Mouse (Mus musculus): Measurements from ENCODE around the gene Zfp445. TPM values are rescaled to one million over a fixed set of nuclear protein-coding genes. Genes with fewer than 3 reads are reported as not detected.

Gene Zfp445
- total and polyA plus RNA-seq, 2 experiments from 2014 or later, result 69.4 to 155 TPM

GRCm38 (mm10) chr9:122837216-122837615 lies 28.6 kb downstream of the Zfp445 start:
- Histone ChIP-seq H3K9me3 (ENCODE audit: low read length) (no peaks in the 10 kb centered on the region), H3K4me2 (ENCODE audit: low read depth) (no peak overlapping the region), H3K36me3 (ENCODE audit: insufficient read depth) (0 out of 2 replicates have a peak, but pooled peaks cover 6% of the 10 kb centered on the region), H3K27ac (ENCODE audit: low read depth, low read length) (no peak overlapping the region), H3K4me3 (ENCODE audit: low read depth, low read length) (no peak overlapping the region), H3K9ac (no peak overlapping the region), H3K4me1 (ENCODE audit: insufficient read depth) (no peaks in the 10 kb centered on the region), H3K27me3 (ENCODE audit: insufficient read depth, low read length) (no peaks in the 10 kb centered on the region)
- ATAC-seq (no peak), DNase-seq (no peak)
- no peak for TF ChIP-seq CTCF (IDR thresholded peaks at IDR 0.05; ENCODE audit: low read depth)
- 76% methylated on average over 4 of the region's 4 CpGs for WGBS

GRCm38 (mm10) chr9:122836790-122837189 lies 29.0 kb downstream of the Zfp445 start:
- ATAC-seq (peak; percentile 90), DNase-seq (peak; percentile 80)
- Histone ChIP-seq H3K4me2 (ENCODE audit: low read depth) (no peak overlapping the region), H3K9me3 (ENCODE audit: low read length) (no peaks in the 10 kb centered on the region), H3K4me3 (ENCODE audit: low read depth, low read length) (no peak overlapping the region), H3K27ac (ENCODE audit: low read depth, low read length) (no peak overlapping the region), H3K27me3 (ENCODE audit: insufficient read depth, low read length) (no peaks in the 10 kb centered on the region), H3K36me3 (ENCODE audit: insufficient read depth) (0 out of 2 replicates have a peak, but pooled peaks cover 6% of the 10 kb centered on the region), H3K4me1 (ENCODE audit: insufficient read depth) (no peaks in the 10 kb centered on the region), H3K9ac (no peak overlapping the region)
- 10% methylated on average over 6 of the region's 6 CpGs for WGBS
- TF ChIP-seq CTCF (IDR thresholded peaks at IDR 0.05; ENCODE audit: low read depth), result no peak

GRCm38 (mm10) chr9:122836126-122836525 lies 29.7 kb downstream of the Zfp445 start:
- DNase-seq, result no peak

GRCm38 (mm10) chr9:122829826-122830380 lies 35.9 kb downstream of the Zfp445 start:
- Histone ChIP-seq H3K9me3 (ENCODE audit: low read length) (no peaks in the 10 kb centered on the region), H3K36me3 (ENCODE audit: insufficient read depth) (peaks cover 42% of the 10 kb centered on the region), H3K27ac (ENCODE audit: low read depth, low read length) (no peak overlapping the region), H3K4me3 (ENCODE audit: low read depth, low read length) (no peak overlapping the region), H3K4me1 (ENCODE audit: insufficient read depth) (no peaks in the 10 kb centered on the region), H3K9ac (no peak overlapping the region), H3K4me2 (ENCODE audit: low read depth) (no peak overlapping the region), H3K27me3 (ENCODE audit: insufficient read depth, low read length) (no peaks in the 10 kb centered on the region)
- no peak for DNase-seq
- TF ChIP-seq CTCF (IDR thresholded peaks at IDR 0.05; ENCODE audit: low read depth), result no peak
- ATAC-seq, result no peak
- 85% methylated on average over 4 of the region's 4 CpGs for WGBS

More at GRCm38 (mm10) chr9:122836126-122836525, 29.7 kb downstream of the Zfp445 start:
- H3K4me3 ChIP-seq (ENCODE audit: low read depth, low read length), result no peak overlapping the region
- no peaks in the 10 kb centered on the region for H3K27me3 ChIP-seq (ENCODE audit: insufficient read depth, low read length)
- no peak overlapping the region for H3K9ac ChIP-seq
- no peaks in the 10 kb centered on the region for H3K4me1 ChIP-seq (ENCODE audit: insufficient read depth)
- H3K4me2 ChIP-seq (ENCODE audit: low read depth), result no peak overlapping the region
- 0 out of 2 replicates have a peak, but pooled peaks cover 6% of the 10 kb centered on the region for H3K36me3 ChIP-seq (ENCODE audit: insufficient read depth)
- no peak overlapping the region for H3K27ac ChIP-seq (ENCODE audit: low read depth, low read length)
- WGBS, result 42% methylated on average over 9 of the region's 9 CpGs
- no peaks in the 10 kb centered on the region for H3K9me3 ChIP-seq (ENCODE audit: low read length)
- no peak for TF ChIP-seq CTCF (IDR thresholded peaks at IDR 0.05; ENCODE audit: low read depth)
- ATAC-seq, result no peak

GRCm38 (mm10) chr9:122826743-122827142 lies 39.1 kb downstream of the Zfp445 start:
- ATAC-seq, result no peak

GRCm38 (mm10) chr9:122823374-122824017 lies 42.3 kb downstream of the Zfp445 start:
- Histone ChIP-seq H3K4me1 (ENCODE audit: insufficient read depth) (no peaks in the 10 kb centered on the region), H3K9ac (no peak overlapping the region), H3K9me3 (ENCODE audit: low read length) (no peaks in the 10 kb centered on the region), H3K27me3 (ENCODE audit: insufficient read depth, low read length) (no peaks in the 10 kb centered on the region), H3K4me3 (ENCODE audit: low read depth, low read length) (no peak overlapping the region), H3K36me3 (ENCODE audit: insufficient read depth) (peaks cover 55% of the 10 kb centered on the region), H3K4me2 (ENCODE audit: low read depth) (no peak overlapping the region), H3K27ac (ENCODE audit: low read depth, low read length) (no peak overlapping the region)
- no peak for DNase-seq
- no peak for ATAC-seq
- TF ChIP-seq CTCF (IDR thresholded peaks at IDR 0.05; ENCODE audit: low read depth), result no peak
- 90% methylated on average over 5 of the region's 5 CpGs for WGBS

More at GRCm38 (mm10) chr9:122826743-122827142, 39.1 kb downstream of the Zfp445 start:
- TF ChIP-seq CTCF (IDR thresholded peaks at IDR 0.05; ENCODE audit: low read depth), result no peak
- Histone ChIP-seq H3K4me1 (ENCODE audit: insufficient read depth) (no peaks in the 10 kb centered on the region), H3K27me3 (ENCODE audit: insufficient read depth, low read length) (no peaks in the 10 kb centered on the region), H3K36me3 (ENCODE audit: insufficient read depth) (peaks cover 53% of the 10 kb centered on the region), H3K27ac (ENCODE audit: low read depth, low read length) (no peak overlapping the region), H3K4me2 (ENCODE audit: low read depth) (no peak overlapping the region), H3K9ac (no peak overlapping the region), H3K4me3 (ENCODE audit: low read depth, low read length) (no peak overlapping the region), H3K9me3 (ENCODE audit: low read length) (no peaks in the 10 kb centered on the region)
- WGBS, result 94% methylated on average over 4 of the region's 4 CpGs
- no peak for DNase-seq

GRCm38 (mm10) chr9:122815239-122815851 lies 50.5 kb downstream of the Zfp445 start:
- Histone ChIP-seq H3K4me3 (ENCODE audit: low read depth, low read length) (no peak overlapping the region), H3K27ac (ENCODE audit: low read depth, low read length) (no peak overlapping the region), H3K27me3 (ENCODE audit: insufficient read depth, low read length) (no peaks in the 10 kb centered on the region), H3K9ac (no peak overlapping the region), H3K4me1 (ENCODE audit: insufficient read depth) (no peaks in the 10 kb centered on the region), H3K4me2 (ENCODE audit: low read depth) (no peak overlapping the region), H3K36me3 (ENCODE audit: insufficient read depth) (peaks cover 29% of the 10 kb centered on the region), H3K9me3 (ENCODE audit: low read length) (no peaks in the 10 kb centered on the region)
- no peak for ATAC-seq
- WGBS, result 90% methylated on average over 4 of the region's 4 CpGs
- no peak for DNase-seq
- no peak for TF ChIP-seq CTCF (IDR thresholded peaks at IDR 0.05; ENCODE audit: low read depth)
